In genomic region chr1:135844481-135844880, GRCm38 (mm10) we compare ENCODE assay signal across 19 mouse cellular contexts. TPM values are rescaled to one million over a fixed set of nuclear protein-coding genes. Genes with fewer than 3 reads are reported as not detected.
DNase-seq lines count a peak whose midpoint lies in the region; ATAC-seq lines count a peak whose summit lies in the region.
"Had no signal": no experiment of that assay in that cellular context is flagged by ENCODE, and none has a peak within 500 bp of the region (broad histone marks: within the 10 kb centered on the region; RNA-seq: fewer than 3 reads in every experiment).

No protein-coding gene starts in this region.

- intact Hi-C loops in gastrocnemius, postnatal 36 days (cut with DNase I): no loop called here

- ATAC-seq in midbrain, embryonic 11.5 days (ENCODE audit: low FRiP score): no peak
- ATAC-seq in midbrain, embryonic 14.5 days (ENCODE audit: low FRiP score, low TSS enrichment): no peak
- ATAC-seq in lung, embryonic 15.5 days (ENCODE audit: borderline replicate concordance, extremely low read depth, low FRiP score, low TSS enrichment): peak; percentile 60; the same call in 1 of the 2 replicates
- ATAC-seq: activated CD4-positive, CD25-positive, alpha-beta regulatory T cell, adult 4 months; forebrain, embryonic 14.5 days; intestine, postnatal 0 days had no signal

- no peak overlapping the region for H3K4me3 ChIP-seq in midbrain, embryonic 11.5 days (ENCODE audit: low read depth, low read length)
- no peak overlapping the region for H3K4me3 ChIP-seq in midbrain, embryonic 14.5 days (replicated peaks; ENCODE audit: low read depth, low read length)
- no peak overlapping the region for H3K4me3 ChIP-seq in lung, embryonic 15.5 days
- H3K4me3 ChIP-seq: hindbrain, embryonic 12.5 days; limb, embryonic 13.5 days; stomach, embryonic 15.5 days had no signal

- H3K27ac ChIP-seq in midbrain, embryonic 11.5 days (ENCODE audit: low read depth, low read length): no peak overlapping the region
- no peak overlapping the region for H3K27ac ChIP-seq in midbrain, embryonic 14.5 days (replicated peaks; ENCODE audit: low read depth, low read length)
- H3K27ac ChIP-seq in lung, embryonic 15.5 days: no peak overlapping the region
- H3K27ac ChIP-seq: hindbrain, embryonic 12.5 days; limb, embryonic 13.5 days; stomach, embryonic 15.5 days had no signal

- H3K4me1 ChIP-seq in midbrain, embryonic 11.5 days (ENCODE audit: control insufficient read depth, insufficient read depth, low read length): no peaks in the 10 kb centered on the region
- no peaks in the 10 kb centered on the region for H3K4me1 ChIP-seq in midbrain, embryonic 14.5 days (ENCODE audit: control insufficient read depth, insufficient read depth, low read length)
- H3K4me1 ChIP-seq in lung, embryonic 15.5 days: peaks cover 15% of the 10 kb centered on the region; the same call in 1 of the 2 replicates
- H3K4me1 ChIP-seq: hindbrain, embryonic 12.5 days; stomach, embryonic 15.5 days had no signal

- no peaks in the 10 kb centered on the region for H3K27me3 ChIP-seq in midbrain, embryonic 11.5 days (ENCODE audit: control insufficient read depth, insufficient read depth, low read length)
- H3K27me3 ChIP-seq in midbrain, embryonic 14.5 days (ENCODE audit: control insufficient read depth, insufficient read depth, low read length): no peaks in the 10 kb centered on the region
- H3K27me3 ChIP-seq in lung, embryonic 15.5 days: no peaks in the 10 kb centered on the region
- H3K27me3 ChIP-seq: hindbrain, embryonic 12.5 days; limb, embryonic 13.5 days; stomach, embryonic 15.5 days had no signal

- H3K36me3 ChIP-seq in midbrain, embryonic 11.5 days (ENCODE audit: control insufficient read depth, insufficient read depth, low read length): no peaks in the 10 kb centered on the region
- no peaks in the 10 kb centered on the region for H3K36me3 ChIP-seq in midbrain, embryonic 14.5 days (ENCODE audit: control insufficient read depth, insufficient read depth, low read length)
- no peaks in the 10 kb centered on the region for H3K36me3 ChIP-seq in lung, embryonic 15.5 days
- H3K36me3 ChIP-seq: hindbrain, embryonic 12.5 days; limb, embryonic 13.5 days; stomach, embryonic 15.5 days had no signal

- DNase-seq in adrenal gland, adult 2 months: peak; percentile 14
- DNase-seq in adrenal gland, postnatal 4 days (ENCODE audit: low spot score in 2 of 2): no peak
- DNase-seq in midbrain, embryonic 11.5 days (ENCODE audit: low spot score, missing footprints): peak; percentile 65
- DNase-seq in midbrain, embryonic 14.5 days: no peak
- DNase-seq in gastrocnemius, postnatal 36 days: no peak
- DNase-seq in cerebellum, adult 8-10 months: no peak
- no peak for DNase-seq in thymus, postnatal 14 days
- DNase-seq: cerebellum, adult 9-11 months; gastrocnemius, postnatal 10 days; kidney, postnatal 4 days; right cerebral cortex, postnatal 25 days had no signal

- no peak overlapping the region for H3K9ac ChIP-seq in midbrain, embryonic 11.5 days (ENCODE audit: low read length)
- no peak overlapping the region for H3K9ac ChIP-seq in midbrain, embryonic 14.5 days (replicated peaks; ENCODE audit: low read length)
- H3K9ac ChIP-seq in lung, embryonic 15.5 days: no peak overlapping the region
- H3K9ac ChIP-seq: hindbrain, embryonic 12.5 days; limb, embryonic 13.5 days; stomach, embryonic 15.5 days had no signal

- 88% methylated on average over 6 of the region's 6 CpGs for WGBS in midbrain, embryonic 11.5 days
- 86% methylated on average over 6 of the region's 6 CpGs for WGBS in midbrain, embryonic 14.5 days
- WGBS in lung, embryonic 15.5 days: 47% methylated on average over 6 of the region's 6 CpGs

- no peaks in the 10 kb centered on the region for H3K9me3 ChIP-seq in midbrain, embryonic 11.5 days (ENCODE audit: control insufficient read depth, low read length)
- H3K9me3 ChIP-seq in midbrain, embryonic 14.5 days (ENCODE audit: control insufficient read depth, low read length): no peaks in the 10 kb centered on the region
- no peaks in the 10 kb centered on the region for H3K9me3 ChIP-seq in lung, embryonic 15.5 days
- H3K9me3 ChIP-seq: hindbrain, embryonic 12.5 days; limb, embryonic 13.5 days; stomach, embryonic 15.5 days had no signal

- no peak overlapping the region for H3K4me2 ChIP-seq in midbrain, embryonic 11.5 days
- H3K4me2 ChIP-seq in midbrain, embryonic 14.5 days (ENCODE audit: low read length): no peak overlapping the region
- H3K4me2 ChIP-seq in lung, embryonic 15.5 days: no peak overlapping the region
- H3K4me2 ChIP-seq: hindbrain, embryonic 12.5 days; limb, embryonic 13.5 days; stomach, embryonic 15.5 days had no signal

RNA-seq across cellular contexts. Expression of gene Tnnt2, which starts 8.3 kb away (rescaled TPM):
- 1 to 10 TPM; 3.1 to 5.7 TPM for total RNA-seq in adrenal gland, adult 2 months (2021)
- 0.66 and 1.00 TPM in 2 replicates for polyA plus RNA-seq in adrenal gland, adult 2 months (2012; rRNA removed)
- total RNA-seq in adrenal gland, postnatal 4 days (2021): 1 to 10 TPM; 2.4 to 4.2 TPM
- polyA plus RNA-seq in midbrain, embryonic 11.5 days (2014; fragmentation: Nextera tagmentation; extraction: Ambion mirVana): 0.82 and 0.92 TPM in 2 replicates
- polyA plus RNA-seq in midbrain, embryonic 14.5 days (2014; fragmentation: Nextera tagmentation; extraction: Ambion mirVana): 0.34 TPM in 1 of 2 replicates, not detected in the other
- 158 and 190 TPM in 2 replicates for polyA plus RNA-seq in lung, embryonic 15.5 days (2015; fragmentation: Nextera tagmentation; extraction: Ambion mirVana)
- 1 to 10 TPM; 2.9 to 5.4 TPM for total RNA-seq in gastrocnemius, postnatal 36 days (2021)
- total RNA-seq: monocyte, adult 5-6 weeks had no signal

RNA-seq across cellular contexts. Expression of gene Lad1, which starts 26.1 kb away (rescaled TPM):
- under 1 TPM; 0.14 to 0.17 TPM for total RNA-seq in adrenal gland, adult 2 months (2021)
- polyA plus RNA-seq in adrenal gland, adult 2 months (2012; rRNA removed): 0.38 and 0.40 TPM in 2 replicates
- 1 to 10 TPM in 1 of 2 experiments, under 1 TPM in 1; 0.25 to 5.5 TPM for total RNA-seq in adrenal gland, postnatal 4 days (2021)
- polyA plus RNA-seq in midbrain, embryonic 11.5 days (2014; fragmentation: Nextera tagmentation; extraction: Ambion mirVana): 0.36 and 0.37 TPM in 2 replicates
- 0.58 and 1.0 TPM in 2 replicates for polyA plus RNA-seq in midbrain, embryonic 14.5 days (2014; fragmentation: Nextera tagmentation; extraction: Ambion mirVana)
- 14.9 and 17.0 TPM in 2 replicates for polyA plus RNA-seq in lung, embryonic 15.5 days (2015; fragmentation: Nextera tagmentation; extraction: Ambion mirVana)
- not detected for total RNA-seq in gastrocnemius, postnatal 36 days (2021)
- total RNA-seq: monocyte, adult 5-6 weeks had no signal

Comparison
In these comparisons a context has a peak if more than half of its experiments do, and no peak if none do; other contexts are left out.
1. DNase-seq: peak in adrenal gland, adult 2 months (single experiment) and midbrain, embryonic 11.5 days (single experiment); none in adrenal gland, postnatal 4 days (0 of 2), midbrain, embryonic 14.5 days (single experiment), gastrocnemius, postnatal 36 days (0 of 2), cerebellum, adult 8-10 months (single experiment) and thymus, postnatal 14 days (single experiment).
2. RNA of gene Tnnt2, which starts 8.3 kb away (polyA plus RNA-seq): 158 to 190 TPM in lung, embryonic 15.5 days; 0.66 to 1.00 TPM in adrenal gland, adult 2 months, 0.82 to 0.92 TPM in midbrain, embryonic 11.5 days and 0.34 TPM in midbrain, embryonic 14.5 days; every median in the first group is over 10 times any median in the second.